ENCODE assay signal across 18 mouse cellular contexts in genomic region chr5:115371736-115372135, GRCm38 (mm10). TPM values are rescaled to one million over a fixed set of nuclear protein-coding genes. Genes with fewer than 3 reads are reported as not detected.
A peak's percentile ranks its signal among the peaks of the same experiment; 100 is the strongest.
DNase-seq lines count a peak whose midpoint lies in the region; ATAC-seq and TF ChIP-seq lines count a peak whose summit lies in the region.
"Had no signal": no experiment of that assay in that cellular context is flagged by ENCODE, and none has a peak within 500 bp of the region (broad histone marks: within the 10 kb centered on the region; RNA-seq: fewer than 3 reads in every experiment).

No protein-coding gene starts in this region.

- H3K4me2 ChIP-seq in kidney, postnatal 0 days (ENCODE audit: low read length) = no peak overlapping the region
- H3K4me2 ChIP-seq: embryonic facial prominence, embryonic 13.5 days; forebrain, embryonic 13.5 days; intestine, embryonic 15.5 days; liver, embryonic 13.5 days had no signal

- no peak overlapping the region for H3K27ac ChIP-seq in kidney, postnatal 0 days
- no peak overlapping the region for H3K27ac ChIP-seq in kidney, adult 2 months (ENCODE audit: insufficient read depth, low read depth, low read length)
- H3K27ac ChIP-seq: embryonic facial prominence, embryonic 13.5 days; forebrain, embryonic 13.5 days; gastrocnemius, adult 2 months; intestine, embryonic 15.5 days; liver, embryonic 13.5 days had no signal

- no peak overlapping the region for H3K4me3 ChIP-seq in kidney, postnatal 0 days (replicated peaks; ENCODE audit: low read depth, low read length)
- no peak overlapping the region for H3K4me3 ChIP-seq in kidney, adult 2 months (ENCODE audit: insufficient read depth, low read depth, low read length)
- H3K4me3 ChIP-seq: embryonic facial prominence, embryonic 13.5 days; forebrain, embryonic 13.5 days; gastrocnemius, adult 2 months; intestine, embryonic 15.5 days; liver, embryonic 13.5 days had no signal

- TF ChIP-seq POLR2A in kidney, adult 2 months (IDR thresholded peaks at IDR 0.05; ENCODE audit: low read depth, low read length) = no peak

- no peaks in the 10 kb centered on the region for H3K36me3 ChIP-seq in kidney, postnatal 0 days (ENCODE audit: insufficient read depth, low read length)
- H3K36me3 ChIP-seq in kidney, adult 2 months (ENCODE audit: control insufficient read depth, insufficient read depth, low read length) = no peaks in the 10 kb centered on the region
- H3K36me3 ChIP-seq: embryonic facial prominence, embryonic 13.5 days; intestine, embryonic 15.5 days; liver, embryonic 13.5 days had no signal

- H3K27me3 ChIP-seq in kidney, postnatal 0 days (ENCODE audit: insufficient read depth, low read length) = no peaks in the 10 kb centered on the region
- no peaks in the 10 kb centered on the region for H3K27me3 ChIP-seq in kidney, adult 2 months (replicated peaks; ENCODE audit: control insufficient read depth, insufficient read depth, low read length)
- H3K27me3 ChIP-seq: embryonic facial prominence, embryonic 13.5 days; forebrain, embryonic 13.5 days; intestine, embryonic 15.5 days had no signal

- no peaks in the 10 kb centered on the region for H3K4me1 ChIP-seq in kidney, postnatal 0 days (replicated peaks; ENCODE audit: insufficient read depth, low read length)
- H3K4me1 ChIP-seq in kidney, adult 2 months (ENCODE audit: control insufficient read depth, insufficient read depth, low read length) = no peaks in the 10 kb centered on the region
- H3K4me1 ChIP-seq: liver, embryonic 13.5 days had no signal

- 25% methylated on average over 9 of the region's 9 CpGs for WGBS in kidney, postnatal 0 days
- 36% methylated on average over 9 of the region's 9 CpGs for WGBS in kidney, adult 2 months

- peak; percentile 40; the same call in 1 of the 2 replicates for ATAC-seq in kidney, postnatal 0 days (replicated peaks; ENCODE audit: low FRiP score, low read depth)
- no peak for ATAC-seq in megakaryocyte-erythroid progenitor cell, adult 5-6 weeks (replicated peaks; ENCODE audit: low FRiP score, low TSS enrichment, poor library complexity, severe bottlenecking)
- ATAC-seq: forebrain, embryonic 13.5 days; intestine, embryonic 15.5 days had no signal

- no peak overlapping the region for H3K9ac ChIP-seq in kidney, postnatal 0 days (ENCODE audit: low read depth, low read length)
- H3K9ac ChIP-seq: embryonic facial prominence, embryonic 13.5 days; forebrain, embryonic 13.5 days; intestine, embryonic 15.5 days; liver, embryonic 13.5 days had no signal

- DNase-seq in cerebellum, postnatal 10 days = peak; percentile 21 to 34
- no peak for DNase-seq in cerebellum, postnatal 4 days (ENCODE audit: low spot score in 2 of 2)
- peak; percentile 50 for DNase-seq in kidney, postnatal 0 days (ENCODE audit: low spot score)
- no peak for DNase-seq in kidney, adult 2 months
- DNase-seq in urinary bladder, postnatal 25 days (ENCODE audit: low spot score) = peak; percentile 11
- no peak for DNase-seq in urinary bladder, postnatal 10 days (ENCODE audit: low spot score)
- DNase-seq in lung, postnatal 36 days = no peak
- DNase-seq: adrenal gland, adult 8-10 months; cerebellum, adult 9-11 months; gastrocnemius, adult 2 months; layer of hippocampus, adult 9-11 months; liver, embryonic 13.5 days; lung, postnatal 10 days; right cerebral cortex, postnatal 4 days had no signal

- no peak for TF ChIP-seq CTCF in kidney, postnatal 0 days (IDR thresholded peaks at IDR 0.05; ENCODE audit: low read depth)
- no peak for TF ChIP-seq CTCF in kidney, adult 2 months (conservative IDR thresholded peaks at IDR 0.05; ENCODE audit: insufficient read depth, insufficient read length, low read depth, low read length)

- no peaks in the 10 kb centered on the region for H3K9me3 ChIP-seq in kidney, postnatal 0 days (replicated peaks; ENCODE audit: low read length)
- H3K9me3 ChIP-seq: embryonic facial prominence, embryonic 13.5 days; forebrain, embryonic 13.5 days; intestine, embryonic 15.5 days; liver, embryonic 13.5 days had no signal

RNA-seq across cellular contexts. Expression of gene Cox6a1, which starts 23.0 kb away (rescaled TPM):
- 1,591 and 1,635 TPM in 2 replicates for polyA plus RNA-seq in kidney, postnatal 0 days (2015; fragmentation: Nextera tagmentation; extraction: Ambion mirVana)
- polyA plus RNA-seq in kidney, adult 2 months (2012; rRNA removed) = 4,626 and 5,972 TPM in 2 replicates
- 744 and 848 TPM in 2 replicates for total RNA-seq in megakaryocyte-erythroid progenitor cell, adult 5-6 weeks (2014; fragmentation: Nextera tagmentation)
- 84.8 and 115 TPM in 2 replicates for total RNA-seq in megakaryocyte-erythroid progenitor cell, adult 5-6 weeks (2017)

RNA-seq across cellular contexts. Expression of gene Triap1, which starts 30.7 kb away (rescaled TPM):
- 58.7 and 59.0 TPM in 2 replicates for polyA plus RNA-seq in kidney, postnatal 0 days (2015; fragmentation: Nextera tagmentation; extraction: Ambion mirVana)
- polyA plus RNA-seq in kidney, adult 2 months (2012; rRNA removed) = 15.9 and 20.1 TPM in 2 replicates
- total RNA-seq in megakaryocyte-erythroid progenitor cell, adult 5-6 weeks (2014; fragmentation: Nextera tagmentation) = 36.8 and 45.8 TPM in 2 replicates
- total RNA-seq in megakaryocyte-erythroid progenitor cell, adult 5-6 weeks (2017) = 16.8 and 19.8 TPM in 2 replicates

RNA-seq across cellular contexts. Expression of gene Gatc, which starts 30.8 kb away (rescaled TPM):
- 19.8 and 20.8 TPM in 2 replicates for polyA plus RNA-seq in kidney, postnatal 0 days (2015; fragmentation: Nextera tagmentation; extraction: Ambion mirVana)
- 12.1 and 16.0 TPM in 2 replicates for polyA plus RNA-seq in kidney, adult 2 months (2012; rRNA removed)
- 31.0 and 41.1 TPM in 2 replicates for total RNA-seq in megakaryocyte-erythroid progenitor cell, adult 5-6 weeks (2014; fragmentation: Nextera tagmentation)
- 13.6 and 18.6 TPM in 2 replicates for total RNA-seq in megakaryocyte-erythroid progenitor cell, adult 5-6 weeks (2017)

RNA-seq across cellular contexts. Expression of gene Srsf9, which starts 44.8 kb away (rescaled TPM):
- 234 and 251 TPM in 2 replicates for polyA plus RNA-seq in kidney, postnatal 0 days (2015; fragmentation: Nextera tagmentation; extraction: Ambion mirVana)
- polyA plus RNA-seq in kidney, adult 2 months (2012; rRNA removed) = 39.2 and 44.8 TPM in 2 replicates
- total RNA-seq in megakaryocyte-erythroid progenitor cell, adult 5-6 weeks (2014; fragmentation: Nextera tagmentation) = 74.7 and 96.0 TPM in 2 replicates
- total RNA-seq in megakaryocyte-erythroid progenitor cell, adult 5-6 weeks (2017) = 61.6 and 108 TPM in 2 replicates

RNA-seq across cellular contexts. Expression of gene Msi1, which starts 57.7 kb away (rescaled TPM):
- polyA plus RNA-seq in kidney, postnatal 0 days (2015; fragmentation: Nextera tagmentation; extraction: Ambion mirVana) = 12.4 and 13.3 TPM in 2 replicates
- polyA plus RNA-seq in kidney, adult 2 months (2012; rRNA removed) = 2.0 and 2.5 TPM in 2 replicates
- total RNA-seq in megakaryocyte-erythroid progenitor cell, adult 5-6 weeks (2014; fragmentation: Nextera tagmentation) = not detected in 2 replicates
- not detected in 2 replicates for total RNA-seq in megakaryocyte-erythroid progenitor cell, adult 5-6 weeks (2017)

Comparison
In these comparisons a context has a peak if more than half of its experiments do, and no peak if none do; other contexts are left out.
1. DNase-seq: peak in cerebellum, postnatal 10 days (2 of 2), kidney, postnatal 0 days (single experiment) and urinary bladder, postnatal 25 days (single experiment); none in cerebellum, postnatal 4 days (0 of 2), kidney, adult 2 months (single experiment), urinary bladder, postnatal 10 days (single experiment) and lung, postnatal 36 days (single experiment).